Mouse (Mus musculus): Measurements from ENCODE around the gene Adm.
"Not testable (repeated sequence)": the region's sequence is repeated elsewhere in the genome, so short reads cannot be mapped to it uniquely, and the experiment has no call there.

Adm gene

GRCm38 (mm10) chr7:110628611-110629354, 1.3 kb downstream of the Adm start:
- no peak for DNase-seq (ENCODE audit: low spot score)

GRCm38 (mm10) chr7:110629892-110630666, 2.6 kb downstream of the Adm start:
- DNase-seq (ENCODE audit: low spot score), result peak; percentile 62

- DNase-seq (ENCODE audit: low spot score), result no peak
Observed at GRCm38 (mm10) chr7:110631136-110631888, 3.9 kb downstream of the Adm start.

GRCm38 (mm10) chr7:110635929-110636328, 8.5 kb downstream of the Adm start:
- no peak for DNase-seq (ENCODE audit: low spot score)

GRCm38 (mm10) chr7:110636559-110636958, 9.1 kb downstream of the Adm start:
- no peak for DNase-seq (ENCODE audit: low spot score)

GRCm38 (mm10) chr7:110638305-110639110, 11.0 kb downstream of the Adm start:
- no peak for DNase-seq (ENCODE audit: low spot score)

- DNase-seq (ENCODE audit: low spot score), result no peak
Observed at GRCm38 (mm10) chr7:110639291-110639915, 11.9 kb downstream of the Adm start.

GRCm38 (mm10) chr7:110639958-110640357, 12.5 kb downstream of the Adm start:
- not testable (repeated sequence) for DNase-seq (ENCODE audit: low spot score)

GRCm38 (mm10) chr7:110645311-110645710, 17.9 kb downstream of the Adm start:
- no peak for DNase-seq (ENCODE audit: low spot score)

GRCm38 (mm10) chr7:110645859-110646258, 18.4 kb downstream of the Adm start:
- DNase-seq (ENCODE audit: low spot score), result no peak

GRCm38 (mm10) chr7:110646611-110647407, 19.3 kb downstream of the Adm start:
- DNase-seq (ENCODE audit: low spot score), result no peak

GRCm38 (mm10) chr7:110647559-110648454, 20.3 kb downstream of the Adm start:
- no peak for DNase-seq (ENCODE audit: low spot score)

GRCm38 (mm10) chr7:110648455-110649085, 21.1 kb downstream of the Adm start:
- DNase-seq (ENCODE audit: low spot score), result peak; percentile 52

GRCm38 (mm10) chr7:110649133-110649987, 21.9 kb downstream of the Adm start:
- DNase-seq (ENCODE audit: low spot score), result no peak

GRCm38 (mm10) chr7:110650491-110650890, 23.0 kb downstream of the Adm start:
- DNase-seq (ENCODE audit: low spot score), result no peak

GRCm38 (mm10) chr7:110651091-110651490, 23.6 kb downstream of the Adm start:
- DNase-seq (ENCODE audit: low spot score), result no peak

- no peak for DNase-seq (ENCODE audit: low spot score)
Observed at GRCm38 (mm10) chr7:110655230-110655629, 27.8 kb downstream of the Adm start.

GRCm38 (mm10) chr7:110655966-110656365, 28.5 kb downstream of the Adm start:
- DNase-seq (ENCODE audit: low spot score), result no peak
